Mouse (Mus musculus) hindbrain, embryonic 11.5 days (tissue): ENCODE results near the gene Gdf15. TPM values are rescaled to one million over a fixed set of nuclear protein-coding genes. Genes with fewer than 3 reads are reported as not detected.

Experiments
- ATAC-seq: fragments of 200-750 bp; cut with Nextera tagmentation; 2 replicates; pipeline ENCODE4 v1.8.0; 2017; ENCODE audit warnings: mild to moderate bottlenecking, moderate TSS enrichment, moderate library complexity; ENCODE audit not compliant: low FRiP score
- DNase-seq: peaks from one replicate; pipeline ENCODE4 v3.0.0-alpha.2; 2015; ENCODE audit warnings: low spot score
- H3K27ac ChIP-seq: fragments of 300-500 bp; sonication (generic); 2 replicates; pipeline ENCODE4 v1.5.1; 2014; ENCODE audit warnings: mild to moderate bottlenecking, low read depth, low read length
- H3K27me3 ChIP-seq: fragments of 300-500 bp; sonication (generic); 2 replicates; pipeline ENCODE4 v1.6.1; 2014; ENCODE audit warnings: mild to moderate bottlenecking, low read length, moderate library complexity, mixed read lengths; ENCODE audit not compliant: control insufficient read depth, insufficient read depth
- H3K36me3 ChIP-seq: fragments of 300-500 bp; sonication (generic); 2 replicates; pipeline ENCODE4 v1.6.1; 2014; ENCODE audit warnings: mild to moderate bottlenecking, low read length, moderate library complexity, mixed read lengths; ENCODE audit not compliant: control insufficient read depth, insufficient read depth
- H3K4me1 ChIP-seq: fragments of 300-500 bp; sonication (generic); replicated peaks from 2 replicates; pipeline ENCODE4 v1.6.1; 2014; ENCODE audit warnings: low read length, mixed read lengths; ENCODE audit not compliant: control insufficient read depth, insufficient read depth
- H3K4me2 ChIP-seq: fragments of 300-500 bp; sonication (generic); replicated peaks from 2 replicates; pipeline ENCODE4 v1.6.1; 2014; ENCODE audit warnings: mild to moderate bottlenecking, low read depth, low read length
- H3K4me3 ChIP-seq: fragments of 300-500 bp; sonication (generic); 2 replicates; pipeline ENCODE4 v1.5.1; 2014; ENCODE audit warnings: low read depth, low read length
- H3K9ac ChIP-seq: fragments of 300-500 bp; sonication (generic); 2 replicates; pipeline ENCODE4 v1.6.1; 2014; ENCODE audit warnings: low read depth, low read length
- H3K9me3 ChIP-seq: fragments of 300-500 bp; sonication (generic); 2 replicates; pipeline ENCODE4 v1.6.1; 2016; ENCODE audit warnings: low read length; ENCODE audit not compliant: control insufficient read depth
- WGBS: fragments of 180-500 bp; shearing (Covaris S2); extraction: QIAGEN DNeasy Blood & Tissue Kit; methylation state at CpG from one replicate; pipeline ENCODE4 v1.1.7; 2014; 5-methylcytosine and 5-hydroxymethylcytosine counted together
- polyA plus RNA-seq: library from polyadenylated mRNA; unstranded; fragments of >200 nt; fragmentation: Nextera tagmentation; extraction: Ambion mirVana; gene quantifications from 2 replicates; pipeline ENCODE4 v1.2.1, GENCODE M21; 2014

Gene Gdf15
- polyA plus RNA-seq, 1 experiment from 2014 or later = not detected

DNA sequence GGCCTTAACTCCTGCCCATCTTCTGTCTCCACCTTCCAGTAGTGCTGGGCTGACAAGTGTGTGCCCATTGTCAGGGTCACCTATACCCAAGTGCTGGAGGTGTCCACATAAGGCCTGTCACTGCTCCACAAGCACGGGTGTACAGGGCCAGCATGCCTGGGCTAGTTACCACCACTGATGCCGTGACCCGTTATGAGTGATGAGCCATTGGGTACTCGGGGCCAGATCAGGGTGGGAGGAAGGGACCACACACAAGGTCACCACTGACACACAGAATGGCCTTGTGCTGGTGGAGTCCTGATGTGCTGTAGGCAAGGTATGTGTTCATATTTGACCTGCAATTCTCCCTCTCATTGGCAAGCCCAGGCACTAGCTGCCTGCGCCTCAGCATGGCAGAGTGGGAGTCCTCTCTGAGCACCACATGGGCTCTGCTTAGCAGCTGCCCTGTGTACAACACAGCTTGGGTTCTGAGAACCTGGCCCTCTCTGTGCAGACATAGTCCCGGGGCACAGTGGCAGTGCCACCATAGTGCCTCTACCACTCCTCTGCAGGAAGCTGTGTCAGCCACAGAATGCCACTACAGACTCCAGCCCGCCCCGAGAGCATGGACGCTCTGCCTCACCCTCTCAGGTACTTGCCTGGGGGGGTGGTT, 47.5 kb downstream of the Gdf15 start:
- H3K4me3 ChIP-seq = no peak overlapping the region
- WGBS = 91% methylated on average over 9 of the region's 9 CpGs

GRCm38 (mm10) chr8:70583476-70584387, 48.5 kb downstream of the Gdf15 start:
- Histone ChIP-seq H3K4me1 (no peaks in the 10 kb centered on the region), H3K27ac (no peak overlapping the region), H3K36me3 (peaks cover 10% of the 10 kb centered on the region), H3K27me3 (no peaks in the 10 kb centered on the region), H3K4me3 (no peak overlapping the region), H3K9ac (no peak overlapping the region), H3K4me2 (no peak overlapping the region), H3K9me3 (no peaks in the 10 kb centered on the region)
- ATAC-seq (no peak), DNase-seq (no peak)
- 95% methylated on average over 18 of the region's 18 CpGs for WGBS

More for the DNA sequence above, 47.5 kb downstream of the Gdf15 start:
- H3K9ac ChIP-seq = no peak overlapping the region
- ATAC-seq (no peak), DNase-seq (no peak)
- H3K27ac ChIP-seq = no peak overlapping the region
- no peaks in the 10 kb centered on the region for H3K27me3 ChIP-seq
- no peak overlapping the region for H3K4me2 ChIP-seq
- no peaks in the 10 kb centered on the region for H3K4me1 ChIP-seq
- no peaks in the 10 kb centered on the region for H3K9me3 ChIP-seq
- H3K36me3 ChIP-seq = peaks cover 10% of the 10 kb centered on the region

Other genes starting within 250 kb of the Gdf15 start
- gene Crtc1, start 192.9 kb downstream of the Gdf15 start, polyA plus RNA-seq = 13.6 and 14.2 TPM in 2 replicates
- gene Klhl26, start 155.5 kb downstream of the Gdf15 start, polyA plus RNA-seq = 11.1 and 12.8 TPM in 2 replicates
- 15.6 and 19.6 TPM in 2 replicates for gene Tmem59l, start 145.1 kb downstream of the Gdf15 start, polyA plus RNA-seq
- gene Crlf1, start 139.3 kb downstream of the Gdf15 start, polyA plus RNA-seq = 2.4 and 6.6 TPM in 2 replicates
- 129 and 136 TPM in 2 replicates for gene Rex1bd, start 125.7 kb downstream of the Gdf15 start, polyA plus RNA-seq
- 814 and 839 TPM in 2 replicates for gene Uba52, start 121.7 kb downstream of the Gdf15 start, polyA plus RNA-seq
- gene Fkbp8, start 104.7 kb downstream of the Gdf15 start, polyA plus RNA-seq = 226 and 243 TPM in 2 replicates
- gene Kxd1, start 104.5 kb downstream of the Gdf15 start, polyA plus RNA-seq = 48.3 and 52.6 TPM in 2 replicates
- gene Ell, start 93.0 kb downstream of the Gdf15 start, polyA plus RNA-seq = 15.4 and 16.5 TPM in 2 replicates
- gene Isyna1, start 38.1 kb downstream of the Gdf15 start, polyA plus RNA-seq = 57.9 and 65.1 TPM in 2 replicates
- 126 and 129 TPM in 2 replicates for gene Ssbp4, start 23.6 kb downstream of the Gdf15 start, polyA plus RNA-seq
- gene Lrrc25, start 16.3 kb downstream of the Gdf15 start, polyA plus RNA-seq = 0.85 and 0.97 TPM in 2 replicates
- gene Pgpep1, start 27.9 kb upstream of the Gdf15 start, polyA plus RNA-seq = 170 TPM in 2 replicates
- 282 and 299 TPM in 2 replicates for gene Lsm4, start 40.8 kb upstream of the Gdf15 start, polyA plus RNA-seq
- 126 and 137 TPM in 2 replicates for gene Jund, start 66.5 kb upstream of the Gdf15 start, polyA plus RNA-seq
- 0.03 and 0.14 TPM in 2 replicates for gene Iqcn, start 71.0 kb upstream of the Gdf15 start, polyA plus RNA-seq
- not detected in 2 replicates for gene Gm3336, start 86.1 kb upstream of the Gdf15 start, polyA plus RNA-seq
- 0.09 TPM in 1 of 2 replicates, not detected in the other for gene Pde4c, start 91.3 kb upstream of the Gdf15 start, polyA plus RNA-seq
- 91.5 and 94.3 TPM in 2 replicates for gene Rab3a, start 122.2 kb upstream of the Gdf15 start, polyA plus RNA-seq
- gene Mpv17l2, start 128.5 kb upstream of the Gdf15 start, polyA plus RNA-seq = 38.7 and 40.6 TPM in 2 replicates
- 31.5 and 36.5 TPM in 2 replicates for gene Pik3r2, start 144.3 kb upstream of the Gdf15 start, polyA plus RNA-seq
- gene Mast3, start 172.6 kb upstream of the Gdf15 start, polyA plus RNA-seq = 11.2 and 12.3 TPM in 2 replicates
- 0.08 TPM in 1 of 2 replicates, not detected in the other for gene Il12rb1, start 176.0 kb upstream of the Gdf15 start, polyA plus RNA-seq
- 9.9 and 10.3 TPM in 2 replicates for gene Arrdc2, start 207.3 kb upstream of the Gdf15 start, polyA plus RNA-seq
- 10.7 and 12.2 TPM in 2 replicates for gene Kcnn1, start 230.8 kb upstream of the Gdf15 start, polyA plus RNA-seq
- 162 and 173 TPM in 2 replicates for gene Ccdc124, start 241.5 kb upstream of the Gdf15 start, polyA plus RNA-seq